Mouse (Mus musculus) kidney, postnatal 14 days (tissue): ENCODE results near the gene Ubac2.
A peak's percentile ranks its signal among the peaks of the same experiment; 100 is the strongest.

Source experiments
- DNase-seq: peaks from one replicate; pipeline ENCODE4 v3.0.0; 2022; ENCODE audit warnings: mixed read lengths

Gene Ubac2

GRCm38 (mm10) chr14:122060642-122061041, 182.2 kb downstream of the Ubac2 start:
- peak; percentile 85 for DNase-seq

GRCm38 (mm10) chr14:122061376-122061775, 183.0 kb downstream of the Ubac2 start:
- no peak for DNase-seq

- no peak for DNase-seq
Measured at GRCm38 (mm10) chr14:122062411-122063090, 184.1 kb downstream of the Ubac2 start.

- no peak for DNase-seq
Measured at GRCm38 (mm10) chr14:122063599-122063998, 185.2 kb downstream of the Ubac2 start.

GRCm38 (mm10) chr14:122064519-122064918, 186.1 kb downstream of the Ubac2 start:
- peak; percentile 66 for DNase-seq

- no peak for DNase-seq
Measured at GRCm38 (mm10) chr14:122066243-122066642, 187.8 kb downstream of the Ubac2 start.

- DNase-seq: peak; percentile 62
Measured at GRCm38 (mm10) chr14:122068036-122068435, 189.6 kb downstream of the Ubac2 start.

- peak; percentile 26 for DNase-seq
Measured at GRCm38 (mm10) chr14:122068801-122069695, 190.6 kb downstream of the Ubac2 start.

GRCm38 (mm10) chr14:122069948-122070347, 191.5 kb downstream of the Ubac2 start:
- DNase-seq: no peak
